Comparison of ENCODE assay signal across 8 mouse cellular contexts in the genomic region with DNA sequence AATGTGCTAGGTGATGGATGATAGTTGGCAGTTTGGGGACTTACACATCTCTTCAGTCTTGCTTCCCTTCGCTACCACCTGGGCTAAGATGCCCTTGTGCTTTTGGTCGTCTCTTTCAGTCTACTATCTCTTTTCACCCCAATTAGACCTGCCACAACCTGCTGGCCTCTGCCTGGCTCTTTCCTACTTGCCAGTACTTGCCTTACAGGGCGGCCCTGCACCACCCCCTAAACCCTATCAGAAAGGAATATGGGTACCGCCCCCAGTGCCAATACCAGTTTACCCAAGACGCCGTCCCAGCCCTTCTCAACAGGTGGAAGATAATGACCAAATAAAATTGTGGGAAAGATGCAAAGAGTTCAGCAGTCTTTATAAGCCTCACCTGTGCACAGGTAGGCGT. TPM values are rescaled to one million over a fixed set of nuclear protein-coding genes. Genes with fewer than 3 reads are reported as not detected.
DNase-seq lines count a peak whose midpoint lies in the region; ATAC-seq and TF ChIP-seq lines count a peak whose summit lies in the region.

No protein-coding gene starts in this region.

- no peak for TF ChIP-seq POLR2A in CH12.LX (IDR thresholded peaks at IDR 0.05; ENCODE audit: low read depth, low read length)

- no peaks in the 10 kb centered on the region for H3K79me2 ChIP-seq in CH12.LX (replicated peaks; ENCODE audit: control insufficient read depth, extremely low read depth, insufficient read depth, poor library complexity, severe bottlenecking)

- dilution Hi-C loops in CH12.LX (cut with MboI; ENCODE audit: extremely low pct_ligation_motif_present, extremely low pct_unique_long_range_greater_than_20kb, low sequenced_read_pairs): no loop called here

- no peak for TF ChIP-seq RAD21 in CH12.LX (IDR thresholded peaks at IDR 0.05; ENCODE audit: low read depth, low read length)

- peak overlapping the region; percentile 76 for H3K4me3 ChIP-seq in heart, embryonic 10.5 days
- no peak overlapping the region for H3K4me3 ChIP-seq in CH12.LX (replicated peaks in 1 of 3; ENCODE audit: low read depth in 2 of 3, low read length in 2 of 3, poor library complexity in 1 of 3)
- peak overlapping the region; percentile 69 for H3K4me3 ChIP-seq in forebrain, embryonic 14.5 days (ENCODE audit: low read depth, low read length)
- peak overlapping the region; percentile 26 to 65; a peak in 3 of 4 replicates for H3K4me3 ChIP-seq in liver, embryonic 14.5 days (ENCODE audit: insufficient read depth in 1 of 2, low read depth in 2 of 2, low read length in 2 of 2)

- intact Hi-C loops in heart, postnatal 14 days (cut with DNase I): no loop called here
- intact Hi-C loops in left cerebral cortex, postnatal 4 days (cut with DNase I): no loop called here

- H3K9ac ChIP-seq in CH12.LX (ENCODE audit: insufficient read depth, low read depth): no peak overlapping the region
- no peak overlapping the region for H3K9ac ChIP-seq in forebrain, embryonic 14.5 days (ENCODE audit: low read length)
- no peak overlapping the region for H3K9ac ChIP-seq in liver, embryonic 14.5 days (replicated peaks)

- TF ChIP-seq CTCF in CH12.LX (conservative IDR thresholded peaks at IDR 0.05 in 1 of 2, IDR thresholded peaks at IDR 0.05 in 1 of 2; ENCODE audit: low read depth in 2 of 2, low read length in 2 of 2): no peak
- no peak for TF ChIP-seq CTCF in liver, embryonic 14.5 days (IDR thresholded peaks at IDR 0.05; ENCODE audit: low read depth)

- in situ Hi-C loops in CH12.LX (cut with MboI; ENCODE audit: low pct_ligation_motif_present, low pct_unique_long_range_greater_than_20kb, low sequenced_read_pairs): no loop called here

- no peak for DNase-seq in heart, embryonic 10.5 days (ENCODE audit: low spot score)
- DNase-seq in heart, postnatal 14 days: no peak
- no peak for DNase-seq in CH12.LX (ENCODE audit: extremely low read depth)
- no peak for DNase-seq in forebrain, embryonic 14.5 days (ENCODE audit: low spot score)
- DNase-seq in liver, embryonic 14.5 days (ENCODE audit: low read depth in 3 of 3, low spot score in 3 of 3): no peak
- DNase-seq in T-cell, adult 2 months (ENCODE audit: low spot score): no peak
- DNase-seq in left cerebral cortex, adult 9 months (ENCODE audit: low spot score in 2 of 2): no peak
- no peak for DNase-seq in left cerebral cortex, postnatal 4 days

- WGBS in heart, embryonic 10.5 days: 27% methylated on average over 7 of the region's 7 CpGs
- 26% methylated on average over 7 of the region's 7 CpGs for WGBS in forebrain, embryonic 14.5 days
- WGBS in liver, embryonic 14.5 days (ENCODE audit: insufficient replicate concordance): 24% methylated on average over 7 of the region's 7 CpGs

- H3K27me3 ChIP-seq in heart, embryonic 10.5 days (ENCODE audit: insufficient read depth, poor library complexity, severe bottlenecking): peaks cover 31% of the 10 kb centered on the region
- peaks cover 20% of the 10 kb centered on the region for H3K27me3 ChIP-seq in CH12.LX (replicated peaks)
- H3K27me3 ChIP-seq in forebrain, embryonic 14.5 days (replicated peaks; ENCODE audit: control insufficient read depth, insufficient read depth, low read length): 0 out of 2 replicates have a peak, but pooled peaks cover 4% of the 10 kb centered on the region
- peaks cover 23% of the 10 kb centered on the region for H3K27me3 ChIP-seq in liver, embryonic 14.5 days (ENCODE audit: control insufficient read depth, insufficient read depth, low read length)

- H3K27ac ChIP-seq in heart, embryonic 10.5 days: no peak overlapping the region
- H3K27ac ChIP-seq in CH12.LX (ENCODE audit: insufficient read depth, low read depth): no peak overlapping the region
- H3K27ac ChIP-seq in forebrain, embryonic 14.5 days (ENCODE audit: low read depth, low read length): no peak overlapping the region
- H3K27ac ChIP-seq in liver, embryonic 14.5 days: no peak overlapping the region

- H3K9me3 ChIP-seq in heart, embryonic 10.5 days: no peaks in the 10 kb centered on the region
- H3K9me3 ChIP-seq in CH12.LX (replicated peaks; ENCODE audit: low read length): no peaks in the 10 kb centered on the region
- H3K9me3 ChIP-seq in forebrain, embryonic 14.5 days (replicated peaks; ENCODE audit: control insufficient read depth, low read length): no peaks in the 10 kb centered on the region
- no peaks in the 10 kb centered on the region for H3K9me3 ChIP-seq in liver, embryonic 14.5 days (ENCODE audit: control insufficient read depth, low read length)

- H3K4me2 ChIP-seq in CH12.LX (ENCODE audit: insufficient read depth, low read depth, poor library complexity, severe bottlenecking): peak overlapping the region; percentile 81
- peak overlapping the region; percentile 97 for H3K4me2 ChIP-seq in forebrain, embryonic 14.5 days (ENCODE audit: low read length)
- peak overlapping the region; percentile 93 for H3K4me2 ChIP-seq in liver, embryonic 14.5 days (ENCODE audit: low read depth)

- H3K36me3 ChIP-seq in heart, embryonic 10.5 days: peaks cover 39% of the 10 kb centered on the region
- H3K36me3 ChIP-seq in CH12.LX (replicated peaks in 1 of 2; ENCODE audit: control insufficient read depth in 1 of 2, insufficient read depth in 1 of 2, low read length in 1 of 2): peaks cover 30 to 46% of the 10 kb centered on the region in 2 experiments
- peaks cover 36% of the 10 kb centered on the region for H3K36me3 ChIP-seq in forebrain, embryonic 14.5 days (ENCODE audit: control insufficient read depth, insufficient read depth, low read length)
- H3K36me3 ChIP-seq in liver, embryonic 14.5 days (replicated peaks; ENCODE audit: control insufficient read depth, insufficient read depth, low read depth): peaks cover 32% of the 10 kb centered on the region

- no peak for TF ChIP-seq EP300 in CH12.LX (IDR thresholded peaks at IDR 0.05; ENCODE audit: low read length)
- TF ChIP-seq EP300 in liver, embryonic 14.5 days (IDR thresholded peaks at IDR 0.05; ENCODE audit: low read depth): no peak

- H3K4me1 ChIP-seq in heart, embryonic 10.5 days: peaks cover 32% of the 10 kb centered on the region
- H3K4me1 ChIP-seq in CH12.LX (ENCODE audit: control insufficient read depth in 1 of 2, insufficient read depth in 2 of 2): peaks cover 5 to 30% of the 10 kb centered on the region in 2 experiments; a peak in 2 of 4 replicates
- peaks cover 9% of the 10 kb centered on the region; the same call in 1 of the 2 replicates for H3K4me1 ChIP-seq in forebrain, embryonic 14.5 days (ENCODE audit: control insufficient read depth, insufficient read depth, low read length)
- peaks cover 0 to 5% of the 10 kb centered on the region in 2 experiments; a peak in 3 of 4 replicates for H3K4me1 ChIP-seq in liver, embryonic 14.5 days (replicated peaks; ENCODE audit: control insufficient read depth in 2 of 2, insufficient read depth in 2 of 2, low read length in 1 of 2)

- ATAC-seq in forebrain, embryonic 14.5 days: no peak; the same call in 1 of the 2 replicates
- peak; percentile 60; the same call in 1 of the 2 replicates for ATAC-seq in liver, embryonic 14.5 days (ENCODE audit: insufficient read depth)

TF ChIP-seq in CH12.LX, 34 proteins besides CTCF, POLR2A, EP300 and RAD21 (continues in another document):
- TF ChIP-seq UBTF (IDR thresholded peaks at IDR 0.05; ENCODE audit: low read depth, low read length): no peak
- 0 out of 2 replicates have a peak, but pooled peaks have one; percentile 18 for TF ChIP-seq POLR2AphosphoS2 (IDR thresholded peaks at IDR 0.05; ENCODE audit: low read depth, low read length)

RNA-seq across cellular contexts. Expression of gene Rapgefl1, which starts 0.5 kb away (rescaled TPM):
- polyA plus RNA-seq in heart, embryonic 10.5 days (2016; fragmentation: Nextera tagmentation; extraction: Ambion mirVana): 0.78 and 0.87 TPM in 2 replicates
- 1 to 10 TPM in 1 of 2 experiments, under 1 TPM in 1; 0.61 to 1.0 TPM for total RNA-seq in heart, postnatal 14 days (2021)
- 0.04 and 0.08 TPM in 2 replicates for total RNA-seq in CH12.LX (2012; rRNA removed)
- total RNA-seq in CH12.LX (2014; rRNA removed): 0.11 TPM in 1 of 2 replicates, not detected in the other
- 0.25 and 0.29 TPM in 2 replicates for polyA plus RNA-seq in CH12.LX (2012; ENCODE audit: insufficient read length, low read depth)
- polyA plus RNA-seq in forebrain, embryonic 14.5 days (2014; fragmentation: Nextera tagmentation; extraction: Ambion mirVana): 3.0 and 4.5 TPM in 2 replicates
- 0.52 and 0.55 TPM in 2 replicates for polyA plus RNA-seq in liver, embryonic 14.5 days (2012; rRNA removed)
- polyA plus RNA-seq in liver, embryonic 14.5 days (2014; fragmentation: Nextera tagmentation; extraction: Ambion mirVana): 0.05 and 0.06 TPM in 2 replicates
- 10 to 100 TPM; 87.3 to 91.8 TPM for total RNA-seq in left cerebral cortex, postnatal 4 days (2021)

RNA-seq across cellular contexts. Expression of gene Wipf2, which starts 27.3 kb away (rescaled TPM):
- polyA plus RNA-seq in heart, embryonic 10.5 days (2016; fragmentation: Nextera tagmentation; extraction: Ambion mirVana): 2.8 and 4.1 TPM in 2 replicates
- 10 to 100 TPM in 1 of 2 experiments, 1 to 10 TPM in 1; 8.2 to 10.6 TPM for total RNA-seq in heart, postnatal 14 days (2021)
- total RNA-seq in CH12.LX (2012; rRNA removed) (4.7 TPM in 2 replicates), CH12.LX (2014; rRNA removed) (1.9 and 2.1 TPM in 2 replicates)
- 7.7 and 9.7 TPM in 2 replicates for polyA plus RNA-seq in CH12.LX (2012; ENCODE audit: insufficient read length, low read depth)
- 3.3 and 3.7 TPM in 2 replicates for polyA plus RNA-seq in forebrain, embryonic 14.5 days (2014; fragmentation: Nextera tagmentation; extraction: Ambion mirVana)
- 2.0 and 2.1 TPM in 2 replicates for polyA plus RNA-seq in liver, embryonic 14.5 days (2012; rRNA removed)
- polyA plus RNA-seq in liver, embryonic 14.5 days (2014; fragmentation: Nextera tagmentation; extraction: Ambion mirVana): 1.1 and 1.4 TPM in 2 replicates
- total RNA-seq in left cerebral cortex, postnatal 4 days (2021): 10 to 100 TPM; 22.1 to 24.3 TPM

RNA-seq across cellular contexts. Expression of gene Casc3, which starts 31.4 kb away (rescaled TPM):
- polyA plus RNA-seq in heart, embryonic 10.5 days (2016; fragmentation: Nextera tagmentation; extraction: Ambion mirVana): 29.5 and 37.2 TPM in 2 replicates
- total RNA-seq in heart, postnatal 14 days (2021): 10 to 100 TPM; 23.6 to 25.0 TPM
- total RNA-seq in CH12.LX (2012; rRNA removed): 16.7 and 18.3 TPM in 2 replicates
- 14.4 and 14.7 TPM in 2 replicates for total RNA-seq in CH12.LX (2014; rRNA removed)
- 71.7 and 93.0 TPM in 2 replicates for polyA plus RNA-seq in CH12.LX (2012; ENCODE audit: insufficient read length, low read depth)
- 41.0 and 45.0 TPM in 2 replicates for polyA plus RNA-seq in forebrain, embryonic 14.5 days (2014; fragmentation: Nextera tagmentation; extraction: Ambion mirVana)
- 12.2 and 12.7 TPM in 2 replicates for polyA plus RNA-seq in liver, embryonic 14.5 days (2012; rRNA removed)
- 11.5 and 13.0 TPM in 2 replicates for polyA plus RNA-seq in liver, embryonic 14.5 days (2014; fragmentation: Nextera tagmentation; extraction: Ambion mirVana)
- 10 to 100 TPM; 61.0 to 67.1 TPM for total RNA-seq in left cerebral cortex, postnatal 4 days (2021)

RNA-seq across cellular contexts. Expression of gene Msl1, which starts 40.8 kb away (rescaled TPM):
- 14.0 and 21.6 TPM in 2 replicates for polyA plus RNA-seq in heart, embryonic 10.5 days (2016; fragmentation: Nextera tagmentation; extraction: Ambion mirVana)
- total RNA-seq in heart, postnatal 14 days (2021): 10 to 100 TPM; 71.2 to 71.8 TPM
- total RNA-seq in CH12.LX (2012; rRNA removed) (27.3 and 30.7 TPM in 2 replicates), CH12.LX (2014; rRNA removed) (25.9 and 26.4 TPM in 2 replicates)
- 57.1 and 58.1 TPM in 2 replicates for polyA plus RNA-seq in CH12.LX (2012; ENCODE audit: insufficient read length, low read depth)
- polyA plus RNA-seq in forebrain, embryonic 14.5 days (2014; fragmentation: Nextera tagmentation; extraction: Ambion mirVana): 19.3 and 20.5 TPM in 2 replicates
- 11.5 and 15.8 TPM in 2 replicates for polyA plus RNA-seq in liver, embryonic 14.5 days (2012; rRNA removed)
- 4.5 and 4.9 TPM in 2 replicates for polyA plus RNA-seq in liver, embryonic 14.5 days (2014; fragmentation: Nextera tagmentation; extraction: Ambion mirVana)
- 100 to 1,000 TPM; 163 to 166 TPM for total RNA-seq in left cerebral cortex, postnatal 4 days (2021)

Comparison
In these comparisons a context has a peak if more than half of its experiments do, and no peak if none do; other contexts are left out.
1. H3K4me3 ChIP-seq: peak in heart, embryonic 10.5 days (single experiment), forebrain, embryonic 14.5 days (single experiment) and liver, embryonic 14.5 days (2 of 2); none in CH12.LX (0 of 3).
2. Peak in every context shown above with its lines, with median percentiles within 50 percentile points of each other: H3K4me2 ChIP-seq.